23 mouse cellular contexts compared by ENCODE assay signal in the genomic region with DNA sequence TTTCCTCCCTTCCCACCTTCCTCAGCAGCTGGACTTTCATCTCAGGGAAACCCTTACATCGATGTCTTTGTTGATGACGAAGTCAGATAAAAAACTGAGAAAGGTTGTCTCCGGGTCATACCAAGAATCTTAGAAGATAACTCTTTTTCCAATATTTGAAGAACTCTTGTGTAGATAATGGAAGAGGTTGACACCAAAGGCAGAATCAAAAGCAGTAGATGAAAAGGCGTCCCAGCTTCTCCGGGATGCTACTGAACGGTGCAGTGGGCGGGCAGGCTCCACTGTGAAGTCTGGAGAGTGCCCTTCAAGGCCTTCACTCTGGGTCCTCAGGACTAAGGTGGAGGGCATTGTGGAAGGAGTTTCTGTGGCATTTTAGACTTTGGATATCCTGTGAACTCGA. TPM values are rescaled to one million over a fixed set of nuclear protein-coding genes. Genes with fewer than 3 reads are reported as not detected.
DNase-seq lines count a peak whose midpoint lies in the region; ATAC-seq and TF ChIP-seq lines count a peak whose summit lies in the region.
"Had no signal": no experiment of that assay in that cellular context is flagged by ENCODE, and none has a peak within 500 bp of the region (broad histone marks: within the 10 kb centered on the region; RNA-seq: fewer than 3 reads in every experiment).

No protein-coding gene starts in this region.

- H3K27me3 ChIP-seq in thymus, adult 2 months (ENCODE audit: control insufficient read depth, insufficient read depth, low read length) = no peaks in the 10 kb centered on the region
- H3K27me3 ChIP-seq: CH12.LX; embryonic facial prominence, embryonic 12.5 days; forebrain, embryonic 13.5 days; forebrain, embryonic 15.5 days; Patski had no signal

- no peak for TF ChIP-seq CTCF in thymus, adult 2 months (IDR thresholded peaks at IDR 0.05; ENCODE audit: borderline replicate concordance, control insufficient read depth, extremely low read depth, insufficient read depth, low read length, poor library complexity)

- no peak for ATAC-seq in CD4-positive, CD25-positive, alpha-beta regulatory T cell, adult 4 months
- ATAC-seq: activated CD4-positive, CD25-positive, alpha-beta regulatory T cell, adult 4 months; forebrain, embryonic 13.5 days; forebrain, embryonic 15.5 days; forebrain, postnatal 0 days; Patski had no signal

- 91% methylated on average over 8 of the region's 8 CpGs for WGBS in thymus, adult 2 months

- DNase-seq in CD4-positive, CD25-positive, alpha-beta regulatory T cell, adult 2 months (ENCODE audit: low read depth, low spot score) = peak; percentile 53
- DNase-seq in thymus, adult 2 months = no peak
- no peak for DNase-seq in thymus, postnatal 10 days (ENCODE audit: low spot score in 2 of 2)
- DNase-seq in urinary bladder, postnatal 4 days (ENCODE audit: low spot score in 2 of 2) = no peak
- DNase-seq: adrenal gland, adult 8-10 months; adrenal gland, postnatal 14 days; adrenal gland, postnatal 36 days; B cell, adult 2 months; cerebellum, adult 11-12 months; cerebellum, adult 2 months; cerebellum, adult 9-10 months; cerebellum, postnatal 10 days; cerebellum, postnatal 25 days; forebrain, postnatal 0 days had no signal

- peaks cover 98% of the 10 kb centered on the region for H3K36me3 ChIP-seq in thymus, adult 2 months (ENCODE audit: control insufficient read depth, insufficient read depth, low read length)
- H3K36me3 ChIP-seq: embryonic facial prominence, embryonic 10.5 days; embryonic facial prominence, embryonic 12.5 days; forebrain, embryonic 15.5 days; G1E had no signal

- H3K27ac ChIP-seq in thymus, adult 2 months (ENCODE audit: control insufficient read depth, insufficient read depth, low read length) = peak overlapping the region; percentile 70
- H3K27ac ChIP-seq: embryonic facial prominence, embryonic 10.5 days; embryonic facial prominence, embryonic 12.5 days; forebrain, embryonic 13.5 days; forebrain, embryonic 15.5 days had no signal

- peaks cover 32% of the 10 kb centered on the region for H3K4me1 ChIP-seq in thymus, adult 2 months (replicated peaks; ENCODE audit: control insufficient read depth, insufficient read depth, low read length)
- H3K4me1 ChIP-seq: embryonic facial prominence, embryonic 12.5 days; forebrain, embryonic 13.5 days; forebrain, embryonic 15.5 days had no signal

- TF ChIP-seq POLR2A in thymus, adult 2 months (IDR thresholded peaks at IDR 0.05; ENCODE audit: control insufficient read depth, extremely low read depth, insufficient read depth, low read length, poor library complexity) = no peak

- H3K4me3 ChIP-seq in thymus, adult 2 months (ENCODE audit: control insufficient read depth, insufficient read depth, low read length) = peak overlapping the region; percentile 34
- H3K4me3 ChIP-seq: embryonic facial prominence, embryonic 10.5 days; embryonic facial prominence, embryonic 12.5 days; forebrain, embryonic 13.5 days; forebrain, embryonic 15.5 days had no signal

RNA-seq across cellular contexts. Expression of gene Dad1, which starts 54.2 kb away (rescaled TPM):
- 100 to 1,000 TPM; 437 to 457 TPM for polyA plus RNA-seq in CD4-positive, CD25-positive, alpha-beta regulatory T cell, adult 4 months (2017; shearing (Covaris generic))
- 513 and 641 TPM in 2 replicates for polyA plus RNA-seq in thymus, adult 2 months (2012; rRNA removed)

RNA-seq across cellular contexts. Expression of gene Abhd4, which starts 54.3 kb away (rescaled TPM):
- 10 to 100 TPM; 19.5 to 30.2 TPM for polyA plus RNA-seq in CD4-positive, CD25-positive, alpha-beta regulatory T cell, adult 4 months (2017; shearing (Covaris generic))
- polyA plus RNA-seq in thymus, adult 2 months (2012; rRNA removed) = 21.5 and 23.6 TPM in 2 replicates
